Mouse (Mus musculus) lung, adult 2 months (tissue): ENCODE results near the gene Calcrl. TPM values are rescaled to one million over a fixed set of nuclear protein-coding genes. Genes with fewer than 3 reads are reported as not detected.

Experiments used
- DNase-seq: peaks from one replicate; pipeline ENCODE4 v3.0.0; 2022
- H3K4me1 ChIP-seq: fragments of 200-500 bp; 2 replicates; pipeline ENCODE4 v1.6.1; 2011; ENCODE audit warnings: low read length; ENCODE audit not compliant: control insufficient read depth, insufficient read depth
- H3K4me3 ChIP-seq: fragments of 200-500 bp; replicated peaks from 2 replicates; pipeline ENCODE3; 2011; ENCODE audit warnings: low read depth, mild to moderate bottlenecking, control low read depth, low read length; ENCODE audit errors: extremely low read depth
- CTCF ChIP-seq: fragments of 200-500 bp; IDR thresholded peaks from 2 replicates; pipeline ENCODE4 v1.5.1; 2011; ENCODE audit warnings: mild to moderate bottlenecking, low read length, control low read depth; ENCODE audit not compliant: insufficient read depth
- POLR2A ChIP-seq: fragments of 200-500 bp; IDR thresholded peaks from 2 replicates; pipeline ENCODE4 v1.6.1; 2011; ENCODE audit warnings: low read depth, mild to moderate bottlenecking, control low read depth, low read length, borderline replicate concordance; ENCODE audit errors: extremely low read depth
- WGBS: fragments of 180-500 bp; shearing (Covaris S2); methylation state at CpG from one replicate; pipeline ENCODE4 v1.1.7; 2018; 5-methylcytosine and 5-hydroxymethylcytosine counted together
- polyA plus RNA-seq: library from polyadenylated mRNA; depleted of rRNA; stranded (reverse); fragments of >200 nt; gene quantifications from 2 replicates; pipeline ENCODE4 v1.2.3, GENCODE M21; 2012; rRNA removed

The Calcrl gene
- polyA plus RNA-seq, 1 experiment = 192 TPM

- no peak for TF ChIP-seq POLR2A
- DNase-seq = no peak
- Histone ChIP-seq H3K4me1 (peaks cover 12% of the 10 kb centered on the region), H3K4me3 (no peak overlapping the region)
- WGBS = 83% methylated on average over 2 of the region's 2 CpGs
These were observed 77.8 kb downstream of the Calcrl start for GRCm38 (mm10) chr2:84347376-84347775.

- no peak for DNase-seq
- Histone ChIP-seq H3K4me3 (no peak overlapping the region), H3K4me1 (peaks cover 18% of the 10 kb centered on the region)
- 44% methylated on average over 2 of the region's 2 CpGs for WGBS
- TF ChIP-seq CTCF (no peak), POLR2A (no peak)
These were observed 81.5 kb downstream of the Calcrl start for GRCm38 (mm10) chr2:84343756-84344155.

GRCm38 (mm10) chr2:84337774-84338450 lies 87.3 kb downstream of the Calcrl start:
- 77% methylated on average over 1 of the region's 1 CpGs for WGBS
- H3K4me3 ChIP-seq = no peak overlapping the region
- peaks cover 6% of the 10 kb centered on the region for H3K4me1 ChIP-seq
- DNase-seq = no peak
- TF ChIP-seq CTCF = no peak
- TF ChIP-seq POLR2A = no peak

GRCm38 (mm10) chr2:84336331-84336730 lies 88.9 kb downstream of the Calcrl start:
- peaks cover 6% of the 10 kb centered on the region for H3K4me1 ChIP-seq
- H3K4me3 ChIP-seq = no peak overlapping the region
- no peak for TF ChIP-seq POLR2A
- no peak for TF ChIP-seq CTCF
- no peak for DNase-seq
- WGBS = 45% methylated on average over 4 of the region's 4 CpGs

- no peaks in the 10 kb centered on the region for H3K4me1 ChIP-seq
- no peak for DNase-seq
- WGBS = 57% methylated on average over 4 of the region's 4 CpGs
- TF ChIP-seq POLR2A (no peak), CTCF (no peak)
- no peak overlapping the region for H3K4me3 ChIP-seq
These were observed 108.9 kb downstream of the Calcrl start for GRCm38 (mm10) chr2:84316185-84316805.

GRCm38 (mm10) chr2:84296517-84296916 lies 128.7 kb downstream of the Calcrl start:
- DNase-seq = no peak
- no peak for TF ChIP-seq POLR2A
- TF ChIP-seq CTCF = no peak
- no peak overlapping the region for H3K4me3 ChIP-seq

GRCm38 (mm10) chr2:84295068-84295467 lies 130.1 kb downstream of the Calcrl start:
- TF ChIP-seq POLR2A = no peak
- no peak for TF ChIP-seq CTCF
- 37% methylated on average over 2 of the region's 2 CpGs for WGBS
- H3K4me1 ChIP-seq = peaks cover 11% of the 10 kb centered on the region
- no peak for DNase-seq
- no peak overlapping the region for H3K4me3 ChIP-seq

More at GRCm38 (mm10) chr2:84296517-84296916, 128.7 kb downstream of the Calcrl start:
- WGBS = 28% methylated on average over 5 of the region's 5 CpGs
- H3K4me1 ChIP-seq = peaks cover 11% of the 10 kb centered on the region

- 41% methylated on average over 2 of the region's 2 CpGs for WGBS
These were observed 130.6 kb downstream of the Calcrl start for GRCm38 (mm10) chr2:84294611-84295010.

GRCm38 (mm10) chr2:84292351-84293000 lies 132.7 kb downstream of the Calcrl start:
- WGBS = 67% methylated on average over 4 of the region's 4 CpGs
- TF ChIP-seq CTCF = no peak
- TF ChIP-seq POLR2A = no peak

More at GRCm38 (mm10) chr2:84294611-84295010, 130.6 kb downstream of the Calcrl start:
- H3K4me1 ChIP-seq = peaks cover 11% of the 10 kb centered on the region
- TF ChIP-seq CTCF (no peak), POLR2A (no peak)
- H3K4me3 ChIP-seq = no peak overlapping the region
- no peak for DNase-seq

GRCm38 (mm10) chr2:84288940-84289557 lies 136.2 kb downstream of the Calcrl start:
- H3K4me1 ChIP-seq = peaks cover 4% of the 10 kb centered on the region
- no peak for DNase-seq
- TF ChIP-seq CTCF (no peak), POLR2A (no peak)
- WGBS = 79% methylated on average over 7 of the region's 7 CpGs
- H3K4me3 ChIP-seq = no peak overlapping the region

More at GRCm38 (mm10) chr2:84292351-84293000, 132.7 kb downstream of the Calcrl start:
- Histone ChIP-seq H3K4me1 (peaks cover 11% of the 10 kb centered on the region), H3K4me3 (no peak overlapping the region)
- no peak for DNase-seq

Other genes starting within 250 kb of the Calcrl start
- gene Tfpi, start 51.4 kb upstream of the Calcrl start, polyA plus RNA-seq = 6.2 and 10.5 TPM in 2 replicates
- gene Ctnnd1, start 225.4 kb upstream of the Calcrl start, polyA plus RNA-seq = 86.2 and 130 TPM in 2 replicates
- 0.05 TPM in 1 of 2 replicates, not detected in the other for gene Btbd18, start 233.7 kb upstream of the Calcrl start, polyA plus RNA-seq
- 40.4 and 51.7 TPM in 2 replicates for gene Selenoh, start 245.4 kb upstream of the Calcrl start, polyA plus RNA-seq